Mouse (Mus musculus): ENCODE measurements around the gene Tspan18. TPM values are rescaled to one million over a fixed set of nuclear protein-coding genes. Genes with fewer than 3 reads are reported as not detected.

Tspan18 gene
- polyA plus RNA-seq, 1 experiment = 10.7 TPM

DNA sequence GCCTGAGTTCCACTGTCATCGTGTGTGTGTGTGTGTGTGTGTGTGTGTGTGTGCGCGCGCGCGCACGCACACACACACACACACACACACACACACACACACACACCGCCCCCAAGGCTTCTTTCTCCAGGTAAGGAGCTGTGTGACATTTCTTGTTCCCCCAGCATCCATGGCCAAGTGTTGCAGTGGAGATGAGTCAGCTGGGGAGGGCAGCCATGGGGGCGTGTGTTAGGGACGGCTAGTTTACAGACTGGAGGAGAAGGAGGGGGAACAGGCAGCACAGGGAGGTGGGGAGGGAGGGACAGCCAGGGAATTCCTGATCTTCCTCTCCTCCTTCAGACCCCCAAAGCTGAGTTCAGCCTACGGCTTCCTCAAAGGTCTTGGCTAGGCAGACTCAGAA is 151.4 kb downstream of the Tspan18 start:
- Histone ChIP-seq H3K27ac (ENCODE audit: control insufficient read depth, insufficient read depth, low read length) (no peak overlapping the region), H3K27me3 (ENCODE audit: control insufficient read depth, insufficient read depth, low read length) (no peaks in the 10 kb centered on the region), H3K36me3 (ENCODE audit: control insufficient read depth, insufficient read depth, low read length) (no peaks in the 10 kb centered on the region), H3K4me3 (ENCODE audit: control insufficient read depth, insufficient read depth, low read length) (no peak overlapping the region), H3K4me1 (replicated peaks; ENCODE audit: control insufficient read depth, insufficient read depth, low read length) (peaks cover 41% of the 10 kb centered on the region)
- WGBS = 79% methylated on average over 11 of the region's 11 CpGs
- TF ChIP-seq POLR2A (IDR thresholded peaks at IDR 0.05; ENCODE audit: control insufficient read depth, extremely low read depth, insufficient read depth, low read length, poor library complexity) (no peak), CTCF (IDR thresholded peaks at IDR 0.05; ENCODE audit: borderline replicate concordance, control insufficient read depth, extremely low read depth, insufficient read depth, low read length, poor library complexity) (no peak)
- no peak for DNase-seq

GRCm38 (mm10) chr2:93180077-93180844 is 154.0 kb downstream of the Tspan18 start:
- TF ChIP-seq POLR2A (IDR thresholded peaks at IDR 0.05; ENCODE audit: control insufficient read depth, extremely low read depth, insufficient read depth, low read length, poor library complexity) = no peak
- no peak for TF ChIP-seq CTCF (IDR thresholded peaks at IDR 0.05; ENCODE audit: borderline replicate concordance, control insufficient read depth, extremely low read depth, insufficient read depth, low read length, poor library complexity)
- Histone ChIP-seq H3K27me3 (ENCODE audit: control insufficient read depth, insufficient read depth, low read length) (no peaks in the 10 kb centered on the region), H3K4me3 (ENCODE audit: control insufficient read depth, insufficient read depth, low read length) (peak overlapping the region; percentile 33), H3K27ac (ENCODE audit: control insufficient read depth, insufficient read depth, low read length) (no peak overlapping the region; the same call in 1 of the 2 replicates), H3K36me3 (ENCODE audit: control insufficient read depth, insufficient read depth, low read length) (no peaks in the 10 kb centered on the region), H3K4me1 (replicated peaks; ENCODE audit: control insufficient read depth, insufficient read depth, low read length) (peaks cover 54% of the 10 kb centered on the region)
- peak; percentile 35 for DNase-seq
- WGBS = 2% methylated on average over 41 of the region's 41 CpGs

DNA sequence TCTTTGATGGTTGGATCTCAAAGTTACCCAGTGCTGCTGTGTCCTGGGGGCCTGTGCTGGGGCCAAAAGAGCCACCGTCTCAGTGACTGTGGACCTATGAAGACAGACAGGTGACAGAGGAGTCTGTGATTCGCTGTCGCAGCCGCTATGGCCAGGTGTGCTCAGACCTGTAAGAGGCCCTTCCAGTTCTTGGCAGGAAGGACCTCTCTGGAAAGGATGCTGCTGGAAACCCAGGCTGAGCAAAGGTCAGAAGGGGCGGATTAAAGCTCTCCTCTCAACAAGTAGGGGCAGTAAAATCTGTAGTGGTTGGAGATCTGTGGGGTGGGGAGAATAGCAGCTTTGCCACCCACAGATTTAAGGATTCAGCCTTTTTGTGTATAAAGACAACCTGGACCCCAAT is 154.7 kb downstream of the Tspan18 start:
- Histone ChIP-seq H3K4me3 (ENCODE audit: control insufficient read depth, insufficient read depth, low read length) (no peak overlapping the region), H3K4me1 (replicated peaks; ENCODE audit: control insufficient read depth, insufficient read depth, low read length) (peaks cover 54% of the 10 kb centered on the region), H3K36me3 (ENCODE audit: control insufficient read depth, insufficient read depth, low read length) (no peaks in the 10 kb centered on the region), H3K27me3 (ENCODE audit: control insufficient read depth, insufficient read depth, low read length) (no peaks in the 10 kb centered on the region), H3K27ac (ENCODE audit: control insufficient read depth, insufficient read depth, low read length) (no peak overlapping the region)
- 93% methylated on average over 5 of the region's 5 CpGs for WGBS
- no peak for DNase-seq
- TF ChIP-seq POLR2A (IDR thresholded peaks at IDR 0.05; ENCODE audit: control insufficient read depth, extremely low read depth, insufficient read depth, low read length, poor library complexity) = no peak
- no peak for TF ChIP-seq CTCF (IDR thresholded peaks at IDR 0.05; ENCODE audit: borderline replicate concordance, control insufficient read depth, extremely low read depth, insufficient read depth, low read length, poor library complexity)

- 67% methylated on average over 4 of the region's 4 CpGs for WGBS
Measured at GRCm38 (mm10) chr2:93178313-93178677, 156.0 kb downstream of the Tspan18 start.

DNA sequence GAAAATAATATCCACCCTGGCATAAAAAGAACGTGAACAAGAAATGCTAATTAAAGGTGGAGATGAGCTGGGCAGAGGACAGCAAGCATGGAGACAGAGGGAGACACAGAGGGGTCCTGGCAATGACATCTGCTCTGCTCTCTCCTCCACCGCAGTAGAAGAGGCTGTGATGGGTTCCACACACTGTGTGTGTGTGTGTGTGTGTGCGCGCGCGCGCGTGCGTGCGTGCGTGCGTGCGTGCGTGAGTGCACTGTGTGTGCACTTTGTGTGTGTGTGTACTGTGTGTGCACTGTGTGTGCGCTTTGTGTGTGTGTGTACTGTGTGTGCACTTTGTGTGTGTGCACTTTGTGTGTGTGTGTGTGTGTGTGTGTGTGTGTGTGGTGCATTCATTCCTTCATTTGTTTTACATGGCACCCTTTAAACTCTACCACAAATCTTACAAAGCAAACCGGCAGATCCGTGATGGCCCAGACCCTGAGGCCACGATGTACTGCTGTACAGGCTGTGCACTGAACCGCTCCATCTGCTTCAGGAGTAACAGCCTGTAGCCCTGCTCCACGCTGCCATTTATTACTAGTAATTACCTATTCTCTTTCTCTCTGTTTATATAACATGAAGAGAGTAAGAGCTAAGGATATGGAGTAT is 156.5 kb downstream of the Tspan18 start:
- WGBS = 92% methylated on average over 20 of the region's 20 CpGs
- Histone ChIP-seq H3K4me3 (ENCODE audit: control insufficient read depth, insufficient read depth, low read length) (no peak overlapping the region), H3K36me3 (ENCODE audit: control insufficient read depth, insufficient read depth, low read length) (no peaks in the 10 kb centered on the region), H3K27ac (ENCODE audit: control insufficient read depth, insufficient read depth, low read length) (peak overlapping the region; percentile 65; the same call in 1 of the 2 replicates), H3K27me3 (ENCODE audit: control insufficient read depth, insufficient read depth, low read length) (no peaks in the 10 kb centered on the region), H3K4me1 (replicated peaks; ENCODE audit: control insufficient read depth, insufficient read depth, low read length) (peaks cover 51% of the 10 kb centered on the region)
- no peak for DNase-seq
- TF ChIP-seq POLR2A (IDR thresholded peaks at IDR 0.05; ENCODE audit: control insufficient read depth, extremely low read depth, insufficient read depth, low read length, poor library complexity) = no peak
- TF ChIP-seq CTCF (IDR thresholded peaks at IDR 0.05; ENCODE audit: borderline replicate concordance, control insufficient read depth, extremely low read depth, insufficient read depth, low read length, poor library complexity) = no peak

More at GRCm38 (mm10) chr2:93178313-93178677, 156.0 kb downstream of the Tspan18 start:
- H3K27ac ChIP-seq (ENCODE audit: control insufficient read depth, insufficient read depth, low read length) = no peak overlapping the region
- no peak overlapping the region for H3K4me3 ChIP-seq (ENCODE audit: control insufficient read depth, insufficient read depth, low read length)
- H3K27me3 ChIP-seq (ENCODE audit: control insufficient read depth, insufficient read depth, low read length) = no peaks in the 10 kb centered on the region
- peaks cover 54% of the 10 kb centered on the region for H3K4me1 ChIP-seq (replicated peaks; ENCODE audit: control insufficient read depth, insufficient read depth, low read length)
- no peaks in the 10 kb centered on the region for H3K36me3 ChIP-seq (ENCODE audit: control insufficient read depth, insufficient read depth, low read length)
- TF ChIP-seq CTCF (IDR thresholded peaks at IDR 0.05; ENCODE audit: borderline replicate concordance, control insufficient read depth, extremely low read depth, insufficient read depth, low read length, poor library complexity) = no peak
- no peak for TF ChIP-seq POLR2A (IDR thresholded peaks at IDR 0.05; ENCODE audit: control insufficient read depth, extremely low read depth, insufficient read depth, low read length, poor library complexity)
- DNase-seq = no peak

GRCm38 (mm10) chr2:93176871-93177667 is 157.2 kb downstream of the Tspan18 start:
- TF ChIP-seq POLR2A (IDR thresholded peaks at IDR 0.05; ENCODE audit: control insufficient read depth, extremely low read depth, insufficient read depth, low read length, poor library complexity) (no peak; the same call in 1 of the 2 replicates), CTCF (IDR thresholded peaks at IDR 0.05; ENCODE audit: borderline replicate concordance, control insufficient read depth, extremely low read depth, insufficient read depth, low read length, poor library complexity) (no peak)
- peaks cover 55% of the 10 kb centered on the region for H3K4me1 ChIP-seq (replicated peaks; ENCODE audit: control insufficient read depth, insufficient read depth, low read length)
- H3K27me3 ChIP-seq (ENCODE audit: control insufficient read depth, insufficient read depth, low read length) = no peaks in the 10 kb centered on the region
- no peaks in the 10 kb centered on the region for H3K36me3 ChIP-seq (ENCODE audit: control insufficient read depth, insufficient read depth, low read length)
- peak; percentile 92 for DNase-seq
- H3K27ac ChIP-seq (ENCODE audit: control insufficient read depth, insufficient read depth, low read length) = peak overlapping the region; percentile 65
- WGBS = 7% methylated on average over 17 of the region's 17 CpGs
- H3K4me3 ChIP-seq (ENCODE audit: control insufficient read depth, insufficient read depth, low read length) = peak overlapping the region; percentile 10; the same call in 1 of the 2 replicates
